Mouse (Mus musculus) ES-Bruce4 (cell line): ENCODE data around the gene Nek1.

Experiments
- EP300 ChIP-seq: IDR thresholded peaks from 2 replicates; pipeline ENCODE4 v1.6.1; 2011; ENCODE audit warnings: low read depth, low read length; ENCODE audit not compliant: insufficient read depth
- POLR2A ChIP-seq: IDR thresholded peaks from one replicate; pipeline ENCODE4 v1.8.1; 2011; ENCODE audit warnings: low read length; ENCODE audit not compliant: insufficient read depth

GRCm38 (mm10) chr8:60973448-60973847 lies 19.5 kb upstream of the Nek1 start:
- no peak for TF ChIP-seq EP300
- TF ChIP-seq POLR2A: no peak
